Mouse (Mus musculus) right cerebral cortex, adult 18-20 months (tissue): ENCODE results near the gene Gm49325.
"Not testable (repeated sequence)": the region's sequence is repeated elsewhere in the genome, so short reads cannot be mapped to it uniquely, and the experiment has no call there.

Experiments
- DNase-seq: peaks from one replicate; pipeline ENCODE4 v3.0.0; 2022; ENCODE audit warnings: mixed read lengths

Gm49325 gene

GRCm38 (mm10) chr10:77685895-77686664 is 80.1 kb downstream of the Gm49325 start, which contains the start of gene Tspear:
TSS of gene Tspear (plus strand) at chr10:77686569.
- no peak for DNase-seq

DNA sequence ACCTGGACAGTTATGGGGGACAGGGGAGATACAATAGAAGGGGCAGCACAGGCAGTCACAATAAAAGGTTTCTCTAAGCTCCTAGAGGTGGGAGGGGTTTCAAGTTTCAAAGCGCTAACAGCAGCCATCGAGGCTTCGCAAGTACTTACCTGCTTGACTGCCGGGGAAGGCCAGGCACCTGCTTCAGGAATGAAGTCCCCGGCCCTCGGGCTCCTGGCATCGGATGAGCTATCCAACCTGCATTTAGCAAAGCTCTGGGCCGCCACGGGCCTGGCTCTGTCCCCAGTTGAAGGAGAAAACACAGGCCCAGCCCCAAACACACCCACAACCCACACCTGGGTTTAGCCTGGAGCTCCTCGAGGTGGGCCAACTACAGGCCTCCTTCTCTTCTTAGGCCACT is 81.0 kb downstream of the Gm49325 start:
- no peak for DNase-seq

DNA sequence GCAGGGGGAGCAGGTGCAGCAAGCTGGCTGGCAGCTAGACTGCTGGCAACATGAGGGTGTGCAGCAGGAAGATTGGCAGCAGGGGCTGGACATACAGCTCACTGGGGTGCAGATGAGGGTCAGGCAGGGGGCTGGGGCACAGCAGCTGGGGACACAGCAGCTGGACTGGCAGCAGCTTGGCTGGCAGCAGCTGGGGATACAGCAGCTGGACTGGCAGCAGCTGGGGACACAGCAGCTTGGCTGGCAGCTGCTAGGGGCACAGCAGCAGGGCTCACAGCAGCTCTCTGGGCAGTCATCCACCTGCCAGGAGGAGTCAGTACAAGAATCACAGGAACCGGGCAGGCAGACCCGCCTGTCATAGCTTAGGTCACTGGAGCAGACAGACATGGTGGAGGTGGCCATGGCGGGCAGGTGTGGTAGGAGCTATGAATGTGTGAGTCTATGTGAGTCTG is 84.4 kb downstream of the Gm49325 start, which contains the start of gene Gm19402:
TSS of gene Gm19402 (minus strand) at position 402 of the 452 bp plus-strand sequence.
- DNase-seq: not testable (repeated sequence)
